28 mouse cellular contexts compared by ENCODE assay signal in genomic region chr19:31791724-31792123, GRCm38 (mm10). TPM values are rescaled to one million over a fixed set of nuclear protein-coding genes. Genes with fewer than 3 reads are reported as not detected.
"Had no signal": no experiment of that assay in that cellular context is flagged by ENCODE, and none has a peak within 500 bp of the region (broad histone marks: within the 10 kb centered on the region; RNA-seq: fewer than 3 reads in every experiment).

No protein-coding gene starts in this region.

- H3K27me3 ChIP-seq: embryonic facial prominence, embryonic 12.5 days; embryonic facial prominence, embryonic 13.5 days; embryonic facial prominence, embryonic 15.5 days; forebrain, embryonic 12.5 days; forebrain, embryonic 13.5 days; forebrain, embryonic 15.5 days had no signal

- H3K4me3 ChIP-seq: embryonic facial prominence, embryonic 10.5 days; embryonic facial prominence, embryonic 12.5 days; embryonic facial prominence, embryonic 13.5 days; embryonic facial prominence, embryonic 15.5 days; erythroblast, embryonic 14.5 days; forebrain, embryonic 10.5 days; forebrain, embryonic 12.5 days; forebrain, embryonic 13.5 days; forebrain, embryonic 15.5 days; gastrocnemius, adult 2 months; heart, adult 2 months had no signal

- H3K4me2 ChIP-seq: embryonic facial prominence, embryonic 12.5 days; embryonic facial prominence, embryonic 13.5 days; embryonic facial prominence, embryonic 15.5 days; forebrain, embryonic 12.5 days; forebrain, embryonic 13.5 days; forebrain, embryonic 15.5 days had no signal

- H3K9ac ChIP-seq: embryonic facial prominence, embryonic 12.5 days; embryonic facial prominence, embryonic 13.5 days; embryonic facial prominence, embryonic 15.5 days; forebrain, embryonic 12.5 days; forebrain, embryonic 13.5 days; forebrain, embryonic 15.5 days; forebrain, postnatal 0 days had no signal

- DNase-seq: cerebellum, adult 2 months; cerebellum, adult 8-10 months; cerebellum, adult 9-10 months; cerebellum, adult 9-11 months; cerebellum, postnatal 10 days; cerebellum, postnatal 14 days; cerebellum, postnatal 25 days; cerebellum, postnatal 36 days; embryo, embryonic 11 days; forebrain, postnatal 0 days; gastrocnemius, adult 2 months; gastrocnemius, postnatal 10 days; gastrocnemius, postnatal 14 days; gastrocnemius, postnatal 25 days; gastrocnemius, postnatal 36 days; heart, adult 11 months; heart, adult 2 months had no signal

- H3K4me1 ChIP-seq: embryonic facial prominence, embryonic 10.5 days; embryonic facial prominence, embryonic 12.5 days; embryonic facial prominence, embryonic 13.5 days; embryonic facial prominence, embryonic 15.5 days; forebrain, embryonic 10.5 days; forebrain, embryonic 12.5 days; forebrain, embryonic 13.5 days; forebrain, embryonic 15.5 days had no signal

- H3K9me3 ChIP-seq: embryonic facial prominence, embryonic 10.5 days; embryonic facial prominence, embryonic 12.5 days; embryonic facial prominence, embryonic 13.5 days; embryonic facial prominence, embryonic 15.5 days; forebrain, embryonic 10.5 days; forebrain, embryonic 12.5 days; forebrain, embryonic 13.5 days; forebrain, embryonic 15.5 days had no signal

- ATAC-seq: forebrain, embryonic 13.5 days; forebrain, embryonic 14.5 days; forebrain, embryonic 15.5 days; forebrain, embryonic 16.5 days; forebrain, postnatal 0 days had no signal

- H3K36me3 ChIP-seq: embryonic facial prominence, embryonic 10.5 days; embryonic facial prominence, embryonic 12.5 days; embryonic facial prominence, embryonic 13.5 days; embryonic facial prominence, embryonic 15.5 days; forebrain, embryonic 10.5 days; forebrain, embryonic 12.5 days; forebrain, embryonic 15.5 days had no signal

- H3K27ac ChIP-seq: embryonic facial prominence, embryonic 10.5 days; embryonic facial prominence, embryonic 12.5 days; embryonic facial prominence, embryonic 13.5 days; embryonic facial prominence, embryonic 15.5 days; forebrain, embryonic 10.5 days; forebrain, embryonic 12.5 days; forebrain, embryonic 13.5 days; forebrain, embryonic 15.5 days; gastrocnemius, adult 2 months; heart, adult 2 months had no signal

RNA-seq across cellular contexts. Expression of gene Prkg1, which starts 26.9 kb away (rescaled TPM):
- polyA plus RNA-seq: erythroblast, embryonic 14.5 days had no signal
